Mouse (Mus musculus) kidney, embryonic 14.5 days (tissue): ENCODE measurements around the gene Arpc4. TPM values are rescaled to one million over a fixed set of nuclear protein-coding genes. Genes with fewer than 3 reads are reported as not detected.

Experiments used
- ATAC-seq: fragments of 200-750 bp; cut with Nextera tagmentation; 2 replicates; pipeline ENCODE4 v1.8.0; 2017; ENCODE audit warnings: moderate number of reproducible peaks, mild to moderate bottlenecking, moderate TSS enrichment, moderate library complexity; ENCODE audit not compliant: low FRiP score, low TSS enrichment
- H3K27ac ChIP-seq: fragments of 300-500 bp; sonication (generic); 2 replicates; pipeline ENCODE4 v1.5.1; 2014; ENCODE audit warnings: low read depth, mild to moderate bottlenecking, low read length, moderate library complexity, mixed read lengths
- H3K27me3 ChIP-seq: fragments of 300-500 bp; sonication (generic); 2 replicates; pipeline ENCODE4 v1.6.1; 2014; ENCODE audit warnings: mild to moderate bottlenecking, low read length; ENCODE audit not compliant: control insufficient read depth, insufficient read depth
- H3K36me3 ChIP-seq: fragments of 300-500 bp; sonication (generic); 2 replicates; pipeline ENCODE4 v1.6.1; 2014; ENCODE audit warnings: low read length, mixed read lengths; ENCODE audit not compliant: control insufficient read depth, insufficient read depth
- H3K4me1 ChIP-seq: fragments of 300-500 bp; sonication (generic); 2 replicates; pipeline ENCODE4 v1.6.1; 2014; ENCODE audit warnings: low read length, mixed read lengths; ENCODE audit not compliant: control insufficient read depth, insufficient read depth
- H3K4me2 ChIP-seq: fragments of 300-500 bp; sonication (generic); replicated peaks from 2 replicates; pipeline ENCODE4 v1.6.1; 2014; ENCODE audit warnings: low read depth, mild to moderate bottlenecking, low read length
- H3K4me3 ChIP-seq: fragments of 300-500 bp; sonication (generic); 2 replicates; pipeline ENCODE4 v1.5.1; 2014; ENCODE audit warnings: mild to moderate bottlenecking, low read length
- H3K9ac ChIP-seq: fragments of 300-500 bp; sonication (generic); 2 replicates; pipeline ENCODE4 v1.6.1; 2014; ENCODE audit warnings: low read depth, mild to moderate bottlenecking, low read length, moderate library complexity
- H3K9me3 ChIP-seq: fragments of 300-500 bp; sonication (generic); 2 replicates; pipeline ENCODE4 v1.6.1; 2016; ENCODE audit warnings: low read length; ENCODE audit not compliant: control insufficient read depth
- WGBS: fragments of 180-500 bp; shearing (Covaris S2); extraction: QIAGEN DNeasy Blood & Tissue Kit; methylation state at CpG from one replicate; pipeline ENCODE4 v1.1.7; 2014; 5-methylcytosine and 5-hydroxymethylcytosine counted together
- polyA plus RNA-seq: library from polyadenylated mRNA; unstranded; fragments of >200 nt; fragmentation: Nextera tagmentation; extraction: Ambion mirVana; gene quantifications from 2 replicates; pipeline ENCODE4 v1.2.1, GENCODE M21; 2014

Gene Arpc4
- polyA plus RNA-seq, 1 experiment from 2014 or later, result 230 TPM

DNA sequence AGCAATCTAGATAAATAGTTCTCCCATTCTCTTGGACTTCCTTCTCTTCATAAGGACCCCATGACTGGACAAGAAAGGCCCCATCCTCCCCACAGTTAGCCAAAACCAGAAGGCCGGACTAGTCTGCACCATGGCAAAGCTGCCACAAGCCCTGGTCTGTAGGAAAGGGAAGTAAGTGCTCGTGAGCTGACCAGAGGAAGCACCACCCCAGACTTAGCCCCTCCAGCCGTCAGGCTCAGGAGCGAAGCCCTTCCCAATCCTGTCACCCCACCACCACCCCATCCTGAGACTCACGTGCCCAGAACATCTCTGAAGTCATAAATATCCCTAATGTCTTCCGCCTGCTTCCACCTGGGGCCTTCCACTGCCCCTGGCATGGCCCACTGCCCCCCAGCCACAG, 36.3 kb upstream of the Arpc4 start:
- H3K9ac ChIP-seq, result peak overlapping the region; percentile 12; the same call in 1 of the 2 replicates
- 0 out of 2 replicates have a peak overlapping the region, but pooled peaks have one; percentile 2 for H3K4me3 ChIP-seq
- WGBS, result 53% methylated on average over 6 of the region's 6 CpGs
- no peaks in the 10 kb centered on the region for H3K27me3 ChIP-seq
- H3K9me3 ChIP-seq, result no peaks in the 10 kb centered on the region
- ATAC-seq, result no peak
- H3K27ac ChIP-seq, result peak overlapping the region; percentile 65; the same call in 1 of the 2 replicates
- H3K36me3 ChIP-seq, result peaks cover 37% of the 10 kb centered on the region
- peaks cover 23% of the 10 kb centered on the region for H3K4me1 ChIP-seq
- H3K4me2 ChIP-seq, result peak overlapping the region; percentile 70

DNA sequence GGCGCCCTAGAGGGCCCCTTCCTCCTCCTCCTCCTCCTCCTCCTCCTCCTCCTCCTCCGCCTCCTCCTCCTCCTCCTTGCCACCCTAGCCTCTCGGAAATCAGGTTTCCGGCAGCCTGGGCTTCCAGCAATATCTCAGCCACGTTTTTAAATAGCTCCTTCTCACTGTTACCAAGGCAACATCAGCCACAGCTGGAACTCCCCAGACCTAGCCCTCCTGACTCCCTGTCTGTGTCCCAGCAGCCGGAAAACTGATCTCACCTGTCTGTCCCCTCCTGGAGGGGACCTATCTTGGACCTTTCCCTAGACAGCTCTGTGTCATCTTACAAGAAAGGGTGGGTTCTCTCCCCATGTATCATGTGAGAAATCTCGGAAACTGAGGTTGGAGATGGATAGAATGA, 35.6 kb upstream of the Arpc4 start:
- Histone ChIP-seq H3K4me1 (peaks cover 23% of the 10 kb centered on the region), H3K9ac (no peak overlapping the region), H3K9me3 (no peaks in the 10 kb centered on the region), H3K4me2 (peak overlapping the region; percentile 70), H3K27ac (peak overlapping the region; percentile 39; the same call in 1 of the 2 replicates), H3K4me3 (peak overlapping the region; percentile 52; the same call in 1 of the 2 replicates), H3K27me3 (no peaks in the 10 kb centered on the region), H3K36me3 (peaks cover 32% of the 10 kb centered on the region)
- 14% methylated on average over 4 of the region's 7 CpGs for WGBS
- no peak for ATAC-seq

DNA sequence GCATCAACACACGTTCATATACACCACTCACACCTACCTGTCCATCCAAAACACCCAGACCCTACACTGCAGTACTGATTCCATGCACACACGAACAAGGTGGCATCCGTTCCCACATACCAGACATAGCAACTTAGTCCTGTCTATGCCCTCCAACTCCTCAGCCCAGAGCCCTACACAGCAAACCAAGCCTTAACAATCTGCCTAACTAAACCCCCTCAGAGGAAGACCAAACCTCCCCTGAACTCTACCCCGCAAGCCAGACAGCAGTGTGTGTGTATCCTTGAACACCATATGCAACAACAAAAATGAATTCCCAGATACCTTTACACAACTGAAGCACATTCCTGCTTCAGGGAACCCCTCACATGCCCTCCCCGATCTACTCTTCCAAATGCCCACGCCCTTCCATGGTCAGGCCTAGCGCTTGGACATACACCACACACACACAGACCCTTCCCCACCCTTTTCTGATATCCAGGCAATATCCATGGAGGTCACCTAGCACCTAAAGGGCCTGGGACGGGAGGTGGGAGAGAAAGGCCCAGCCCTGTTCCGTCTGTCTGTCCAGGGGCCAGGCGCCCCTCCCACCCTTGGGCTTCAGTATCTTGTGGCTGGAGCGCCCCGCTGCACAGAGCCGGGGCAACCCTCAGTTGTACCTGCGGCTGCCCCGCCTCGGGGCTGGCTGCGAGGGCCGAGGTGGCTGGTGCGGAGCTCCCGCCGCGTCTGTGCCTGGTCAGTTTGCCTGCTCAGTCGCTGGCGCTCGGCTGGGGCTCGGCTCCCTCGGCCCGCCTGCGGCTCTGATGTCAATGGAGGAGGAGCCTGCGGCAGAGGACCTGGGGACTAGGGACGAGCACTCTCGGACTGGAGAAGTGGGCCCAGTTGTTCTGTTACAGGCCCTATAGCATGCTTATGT, 34.5 kb upstream of the Arpc4 start, which contains the start of gene Camk1:
Gene Camk1 (minus strand): TSS at position 808 of the 916 bp plus-strand sequence.
- Histone ChIP-seq H3K4me2 (peak within 1 kb of the TSS; percentile 70), H3K27me3 (no peaks in the 10 kb centered on the region), H3K9me3 (no peaks in the 10 kb centered on the region), H3K4me3 (peak within 1 kb of the TSS; percentile 52), H3K4me1 (peaks cover 23% of the 10 kb centered on the region), H3K9ac (peak within 1 kb of the TSS; percentile 72), H3K27ac (peak within 1 kb of the TSS; percentile 48), H3K36me3 (peaks cover 21% of the 10 kb centered on the region)
- peak; percentile 90 for ATAC-seq
- WGBS, result 15% methylated on average over 32 of the region's 32 CpGs

DNA sequence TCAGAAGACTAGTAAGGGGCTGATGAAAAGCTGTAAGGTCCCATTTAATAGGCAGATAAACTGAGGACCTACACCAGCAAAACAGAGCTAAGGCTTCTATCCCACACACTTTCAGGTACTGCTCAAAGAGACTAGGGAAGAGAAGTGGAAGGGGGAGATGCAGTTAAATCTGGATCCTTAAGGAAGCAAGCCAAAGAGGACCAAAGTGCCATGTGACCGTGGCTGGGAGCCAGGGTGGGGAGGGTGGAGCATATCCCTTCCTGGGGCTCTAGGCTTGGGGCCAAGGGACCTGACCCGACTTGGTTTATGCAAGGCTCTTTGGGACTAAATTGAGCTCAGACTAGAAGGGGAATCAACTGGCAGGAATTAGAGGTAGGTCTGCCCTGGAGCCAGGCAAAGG, 33.6 kb upstream of the Arpc4 start:
- peak overlapping the region; percentile 52; the same call in 1 of the 2 replicates for H3K4me3 ChIP-seq
- ATAC-seq, result no peak
- no peaks in the 10 kb centered on the region for H3K9me3 ChIP-seq
- H3K9ac ChIP-seq, result peak overlapping the region; percentile 72; the same call in 1 of the 2 replicates
- H3K4me1 ChIP-seq, result peaks cover 23% of the 10 kb centered on the region
- no peaks in the 10 kb centered on the region for H3K27me3 ChIP-seq
- WGBS, result 45% methylated on average over 2 of the region's 2 CpGs
- peak overlapping the region; percentile 70 for H3K4me2 ChIP-seq
- H3K27ac ChIP-seq, result no peak overlapping the region
- H3K36me3 ChIP-seq, result peaks cover 13% of the 10 kb centered on the region

DNA sequence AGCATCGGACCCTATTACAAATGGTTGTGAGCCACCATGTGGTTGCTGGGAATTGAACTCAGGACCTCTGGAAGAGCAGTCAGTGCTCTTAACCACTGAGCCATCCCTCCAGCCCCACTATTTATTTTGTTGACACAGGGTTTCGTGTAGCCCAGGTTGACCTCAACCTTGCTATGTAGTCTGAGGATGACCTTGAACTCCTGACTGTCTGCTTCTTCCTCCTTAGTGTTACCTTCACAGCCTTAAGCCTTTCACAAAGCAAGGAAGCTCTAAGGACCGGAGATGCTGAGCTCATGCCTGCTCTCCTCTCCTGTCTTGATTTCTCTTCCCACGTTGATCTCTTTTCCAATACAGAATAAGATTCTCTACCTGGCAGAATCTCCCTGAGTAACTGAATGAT, 31.0 kb upstream of the Arpc4 start:
- no peak for ATAC-seq
- Histone ChIP-seq H3K9me3 (no peaks in the 10 kb centered on the region), H3K9ac (no peak overlapping the region), H3K4me2 (no peak overlapping the region), H3K4me3 (no peak overlapping the region), H3K27ac (no peak overlapping the region), H3K36me3 (no peaks in the 10 kb centered on the region), H3K4me1 (peaks cover 12% of the 10 kb centered on the region), H3K27me3 (no peaks in the 10 kb centered on the region)
- WGBS, result 70% methylated on average over 4 of the region's 4 CpGs

DNA sequence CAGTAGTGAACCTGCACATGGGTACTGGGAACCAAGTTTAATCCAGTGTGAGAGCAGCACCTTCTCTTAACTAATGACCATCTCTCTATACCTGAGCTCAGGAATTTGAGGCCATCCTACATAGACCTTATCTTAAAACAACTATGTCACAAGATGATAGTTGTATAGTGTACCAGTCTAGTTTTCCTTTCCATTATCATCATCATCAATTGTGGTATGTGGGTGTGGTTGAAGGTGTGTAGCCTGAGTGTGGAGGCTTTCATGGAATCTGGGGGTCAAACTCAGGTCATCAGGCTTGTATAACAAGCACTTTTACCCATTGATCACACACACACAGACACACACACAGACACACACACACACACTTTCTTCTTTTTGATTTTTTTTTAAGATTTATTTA, 27.4 kb upstream of the Arpc4 start:
- Histone ChIP-seq H3K9me3 (no peaks in the 10 kb centered on the region), H3K9ac (no peak overlapping the region), H3K4me3 (no peak overlapping the region), H3K27me3 (no peaks in the 10 kb centered on the region), H3K4me2 (no peak overlapping the region), H3K4me1 (no peaks in the 10 kb centered on the region), H3K27ac (no peak overlapping the region), H3K36me3 (no peaks in the 10 kb centered on the region)
- no peak for ATAC-seq

DNA sequence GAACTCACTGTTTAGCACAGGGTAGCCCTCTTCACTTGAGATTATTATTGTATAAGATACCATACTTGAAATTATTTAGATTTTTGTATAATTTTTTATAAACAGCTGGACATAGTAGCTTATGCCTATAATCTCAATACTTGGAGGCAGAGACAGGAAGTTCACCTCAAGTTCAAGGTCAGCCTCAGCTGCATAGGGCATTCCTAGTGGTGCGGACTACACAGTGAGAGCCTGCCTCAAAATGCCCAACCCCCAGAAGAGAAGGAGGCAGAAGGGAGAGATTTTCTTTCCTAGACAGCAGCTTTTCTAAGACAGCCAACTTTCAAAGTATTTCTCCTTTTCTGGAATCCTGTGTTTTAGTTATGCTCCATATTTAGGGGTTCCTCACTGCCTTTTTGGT, 26.8 kb upstream of the Arpc4 start:
- no peak for ATAC-seq
- WGBS, result 50% methylated on average over 1 of the region's 1 CpGs
- no peaks in the 10 kb centered on the region for H3K9me3 ChIP-seq
- H3K4me3 ChIP-seq, result no peak overlapping the region
- no peaks in the 10 kb centered on the region for H3K27me3 ChIP-seq
- H3K4me1 ChIP-seq, result no peaks in the 10 kb centered on the region
- H3K27ac ChIP-seq, result no peak overlapping the region
- no peak overlapping the region for H3K4me2 ChIP-seq
- no peaks in the 10 kb centered on the region for H3K36me3 ChIP-seq
- no peak overlapping the region for H3K9ac ChIP-seq

DNA sequence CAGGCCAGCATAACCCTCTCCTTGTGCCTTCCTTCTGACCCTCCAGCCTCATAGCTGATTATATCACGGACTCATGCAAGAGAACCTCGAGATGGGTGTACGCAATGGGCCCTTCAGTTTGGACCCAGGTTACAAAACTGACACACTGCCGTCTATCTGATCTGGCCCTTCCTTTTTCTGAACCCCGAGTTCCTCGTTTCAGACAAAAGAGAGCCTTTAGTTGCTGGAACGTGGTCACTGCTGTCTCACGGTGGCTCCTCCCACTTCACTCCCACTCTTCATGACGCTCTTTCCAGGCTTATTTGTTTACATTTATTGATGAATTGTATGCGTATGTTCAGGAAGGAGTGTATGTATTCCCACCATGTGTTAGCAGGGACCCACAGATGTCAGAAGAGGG, 26.3 kb upstream of the Arpc4 start:
- Histone ChIP-seq H3K4me3 (no peak overlapping the region), H3K4me1 (no peaks in the 10 kb centered on the region), H3K36me3 (no peaks in the 10 kb centered on the region), H3K27ac (no peak overlapping the region), H3K9ac (no peak overlapping the region), H3K9me3 (no peaks in the 10 kb centered on the region), H3K27me3 (no peaks in the 10 kb centered on the region), H3K4me2 (no peak overlapping the region)
- 65% methylated on average over 10 of the region's 10 CpGs for WGBS
- no peak for ATAC-seq

DNA sequence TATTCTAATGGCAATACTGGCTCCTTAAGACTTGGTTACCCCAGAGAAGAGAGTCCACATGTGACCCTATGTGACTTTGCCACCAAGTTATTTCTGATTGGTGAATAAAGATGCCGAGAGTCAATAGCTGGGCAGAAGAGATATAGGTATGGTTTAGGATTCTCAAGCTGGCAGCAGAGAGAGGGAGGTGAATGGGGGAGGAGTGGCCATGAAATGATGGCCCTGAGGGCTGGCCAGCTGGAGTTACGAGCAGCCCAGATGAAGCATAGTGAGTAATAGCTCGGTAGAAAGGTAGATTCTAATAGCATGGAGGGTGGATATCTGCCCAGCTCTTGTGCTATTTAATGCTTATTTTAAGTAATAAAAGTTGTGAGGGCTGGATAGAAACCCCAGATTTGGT, 25.1 kb upstream of the Arpc4 start:
- no peak for ATAC-seq
- Histone ChIP-seq H3K4me2 (no peak overlapping the region), H3K4me3 (no peak overlapping the region), H3K36me3 (no peaks in the 10 kb centered on the region), H3K4me1 (no peaks in the 10 kb centered on the region), H3K9ac (no peak overlapping the region), H3K27me3 (no peaks in the 10 kb centered on the region), H3K9me3 (no peaks in the 10 kb centered on the region), H3K27ac (no peak overlapping the region)
- WGBS, result 69% methylated on average over 3 of the region's 3 CpGs
